Mouse (Mus musculus) CH12.LX (cell line): ENCODE measurements around the gene Aff3. TPM values are rescaled to one million over a fixed set of nuclear protein-coding genes. Genes with fewer than 3 reads are reported as not detected.

Experiments
- DNase-seq: peaks from one replicate; pipeline ENCODE4 v3.0.0-alpha.2; 2013; ENCODE audit errors: extremely low read depth
- H3K27ac ChIP-seq: 2 replicates; pipeline ENCODE4 v1.5.1; 2012; ENCODE audit warnings: low read depth, mild to moderate bottlenecking, control low read depth, moderate library complexity; ENCODE audit not compliant: insufficient read depth
- H3K27me3 ChIP-seq: replicated peaks from 2 replicates; pipeline ENCODE3; 2012; ENCODE audit warnings: inconsistent platforms
- H3K36me3 ChIP-seq, 2 experiments: replicated peaks in 1 of 2; 2 replicates each; pipeline versions ENCODE3 to v1.6.1; 2012; ENCODE audit warnings: inconsistent platforms in 1 of 2, low read length in 1 of 2, mild to moderate bottlenecking in 1 of 2, mixed read lengths in 1 of 2, moderate library complexity in 1 of 2; ENCODE audit not compliant: control insufficient read depth in 1 of 2, insufficient read depth in 1 of 2
- H3K4me1 ChIP-seq, 2 experiments: 2 replicates each; pipeline ENCODE4 v1.6.1; 2012; ENCODE audit warnings: inconsistent platforms in 1 of 2, moderate library complexity in 1 of 2; ENCODE audit not compliant: insufficient read depth in 2 of 2, control insufficient read depth in 1 of 2
- H3K4me2 ChIP-seq: 2 replicates; pipeline ENCODE4 v1.6.1; 2012; ENCODE audit warnings: low read depth, mild to moderate bottlenecking, control low read depth; ENCODE audit not compliant: poor library complexity, insufficient read depth, severe bottlenecking
- H3K4me3 ChIP-seq, 3 experiments: fragments of 150-350 bp in 1 of 3; sonication (generic) in 1 of 3; replicated peaks in 1 of 3; 2 replicates each; pipeline versions ENCODE3 to v1.5.1; 2011 to 2012; ENCODE audit warnings: low read depth in 2 of 3, low read length in 2 of 3, mild to moderate bottlenecking in 2 of 3, moderate library complexity in 2 of 3, control low read depth in 1 of 3, improper control_type of control experiment in 1 of 3, inconsistent platforms in 1 of 3, mixed read lengths in 1 of 3; ENCODE audit not compliant: poor library complexity in 1 of 3
- H3K79me2 ChIP-seq: replicated peaks from 2 replicates; pipeline ENCODE4 v1.6.1; 2012; ENCODE audit warnings: mild to moderate bottlenecking, moderate library complexity; ENCODE audit not compliant: control insufficient read depth, poor library complexity, insufficient read depth, severe bottlenecking; ENCODE audit errors: extremely low read depth
- H3K9ac ChIP-seq: 2 replicates; pipeline ENCODE4 v1.6.1; 2012; ENCODE audit warnings: low read depth, mild to moderate bottlenecking, control low read depth, moderate library complexity; ENCODE audit not compliant: insufficient read depth
- H3K9me3 ChIP-seq: replicated peaks from 2 replicates; pipeline ENCODE3; 2012; ENCODE audit warnings: low read length, inconsistent platforms, mixed read lengths
- BHLHE40 ChIP-seq: IDR thresholded peaks from 2 replicates; pipeline ENCODE4 v1.6.1; 2011; ENCODE audit warnings: mild to moderate bottlenecking, low read depth, low read length, improper control_type of control experiment
- CHD2 ChIP-seq: IDR thresholded peaks from 2 replicates; pipeline ENCODE4 v1.6.1; 2011; ENCODE audit warnings: low read length, improper control_type of control experiment
- CTCF ChIP-seq, 2 experiments: IDR thresholded peaks in 1 of 2; conservative IDR thresholded peaks in 1 of 2; 2 replicates each; pipeline ENCODE4 v1.5.1; 2011 to 2012; ENCODE audit warnings: low read depth in 2 of 2, low read length in 2 of 2, improper control_type of control experiment in 1 of 2, inconsistent platforms in 1 of 2, mild to moderate bottlenecking in 1 of 2, moderate library complexity in 1 of 2
- E2F4 ChIP-seq: IDR thresholded peaks from 2 replicates; pipeline ENCODE4 v1.6.1; 2011; ENCODE audit warnings: low read depth, low read length, improper control_type of control experiment; ENCODE audit not compliant: insufficient replicate concordance
- ELF1 ChIP-seq: IDR thresholded peaks from 2 replicates; pipeline ENCODE4 v1.6.1; 2014; ENCODE audit warnings: low read depth, mild to moderate bottlenecking, inconsistent platforms, low read length, improper control_type of control experiment
- ETS1 ChIP-seq: conservative IDR thresholded peaks from 2 replicates; pipeline ENCODE4 v1.6.1; 2012; ENCODE audit warnings: low read depth, mild to moderate bottlenecking, inconsistent platforms, low read length, improper control_type of control experiment, moderate library complexity
- HCFC1 ChIP-seq: IDR thresholded peaks from 2 replicates; pipeline ENCODE4 v1.6.1; 2012; ENCODE audit warnings: low read depth, mild to moderate bottlenecking, inconsistent platforms, low read length, improper control_type of control experiment
- JUN ChIP-seq: IDR thresholded peaks from 2 replicates; pipeline ENCODE4 v1.6.1; 2011; ENCODE audit warnings: low read depth, mild to moderate bottlenecking, low read length, improper control_type of control experiment, moderate library complexity; ENCODE audit not compliant: insufficient read depth
- KAT2A ChIP-seq: IDR thresholded peaks from 2 replicates; pipeline ENCODE4 v1.6.1; 2012; ENCODE audit warnings: low read length, improper control_type of control experiment, inconsistent platforms; ENCODE audit not compliant: insufficient replicate concordance
- MAFK ChIP-seq: IDR thresholded peaks from 2 replicates; pipeline ENCODE4 v1.6.1; 2011; ENCODE audit warnings: low read length, improper control_type of control experiment; ENCODE audit not compliant: insufficient replicate concordance
- MXI1 ChIP-seq: IDR thresholded peaks from 2 replicates; pipeline ENCODE4 v1.6.1; 2011; ENCODE audit warnings: mild to moderate bottlenecking, low read depth, low read length, improper control_type of control experiment
- MYC ChIP-seq: IDR thresholded peaks from 2 replicates; pipeline ENCODE4 v1.6.1; 2011; ENCODE audit warnings: low read depth, mild to moderate bottlenecking, improper control_type of control experiment, low read length
- NRF1 ChIP-seq: IDR thresholded peaks from 2 replicates; pipeline ENCODE4 v1.6.1; 2014; ENCODE audit warnings: low read depth, mild to moderate bottlenecking, inconsistent platforms, low read length, improper control_type of control experiment, moderate library complexity
- PAX5 ChIP-seq: IDR thresholded peaks from 2 replicates; pipeline ENCODE4 v1.6.1; 2012; ENCODE audit warnings: low read length, inconsistent platforms, mixed read lengths
- POLR2AphosphoS2 ChIP-seq: IDR thresholded peaks from 2 replicates; pipeline ENCODE4 v1.6.1; 2011; ENCODE audit warnings: low read depth, low read length, improper control_type of control experiment
- RAD21 ChIP-seq: IDR thresholded peaks from 2 replicates; pipeline ENCODE4 v1.6.1; 2011; ENCODE audit warnings: low read depth, mild to moderate bottlenecking, low read length, improper control_type of control experiment, moderate library complexity
- SMC3 ChIP-seq: IDR thresholded peaks from 2 replicates; pipeline ENCODE4 v1.6.1; 2011; ENCODE audit warnings: low read depth, low read length, improper control_type of control experiment
- TCF12 ChIP-seq: IDR thresholded peaks from 2 replicates; pipeline ENCODE4 v1.6.1; 2014; ENCODE audit warnings: low read depth, mild to moderate bottlenecking, inconsistent platforms, low read length, improper control_type of control experiment
- UBTF ChIP-seq: IDR thresholded peaks from 2 replicates; pipeline ENCODE4 v1.6.1; 2012; ENCODE audit warnings: low read depth, mild to moderate bottlenecking, inconsistent platforms, low read length, improper control_type of control experiment, moderate library complexity
- USF1 ChIP-seq: IDR thresholded peaks from 2 replicates; pipeline ENCODE4 v1.6.1; 2014; ENCODE audit warnings: low read depth, mild to moderate bottlenecking, inconsistent platforms, low read length, improper control_type of control experiment
- USF2 ChIP-seq: conservative IDR thresholded peaks from 2 replicates; pipeline ENCODE4 v1.6.1; 2011; ENCODE audit warnings: low read depth, low read length, improper control_type of control experiment
- ZC3H11A ChIP-seq: IDR thresholded peaks from 2 replicates; pipeline ENCODE4 v1.6.1; 2012; ENCODE audit warnings: low read depth, mild to moderate bottlenecking, inconsistent platforms, low read length, improper control_type of control experiment
- ZKSCAN1 ChIP-seq: IDR thresholded peaks from 2 replicates; pipeline ENCODE4 v1.6.1; 2012; ENCODE audit warnings: low read depth, inconsistent platforms, low read length, improper control_type of control experiment, borderline replicate concordance
- ZNF384 ChIP-seq: IDR thresholded peaks from 2 replicates; pipeline ENCODE4 v1.6.1; 2012; ENCODE audit warnings: low read depth, low read length, improper control_type of control experiment, inconsistent platforms
- dilution Hi-C: fragments of 300-500 bp; cut with MboI; formaldehyde crosslinking; loops from 2 replicates; pipeline ENCODE4 v1.14.3; 2020; ENCODE audit warnings: low sequenced_read_pairs; ENCODE audit not compliant: extremely low pct_unique_long_range_greater_than_20kb, extremely low pct_ligation_motif_present
- in situ Hi-C: fragments of 300-500 bp; cut with MboI; formaldehyde crosslinking; loops from 3 replicates; pipeline ENCODE4 v1.14.3; 2019; ENCODE audit warnings: low sequenced_read_pairs, low pct_ligation_motif_present, low pct_unique_long_range_greater_than_20kb, mixed read lengths
- polyA plus RNA-seq: library from polyadenylated mRNA; unstranded; fragments of >175 nt; gene quantifications from 2 replicates; pipeline ENCODE4 v1.2.1, GENCODE M21; 2012; ENCODE audit warnings: low read depth; ENCODE audit not compliant: insufficient read length
- total RNA-seq, 2 experiments: library from RNA; depleted of rRNA; stranded (reverse); fragments of 300-350 nt in 1 of 2; fragments of >200 nt in 1 of 2; gene quantifications; 2 replicates each; pipeline ENCODE4 v1.2.3; 2012 to 2014

Aff3 gene
- total and polyA plus RNA-seq, 3 experiments, result 5.1 to 29.9 (median 7.7) TPM

GRCm38 (mm10) chr1:38683158-38683721 is 18.5 kb upstream of the Aff3 start:
- no peaks in the 10 kb centered on the region for H3K36me3 ChIP-seq
- no peaks in the 10 kb centered on the region for H3K9me3 ChIP-seq
- TF ChIP-seq UBTF, result no peak
- no peak for TF ChIP-seq MYC
- no peak for TF ChIP-seq ZKSCAN1
- TF ChIP-seq SMC3, result no peak
- TF ChIP-seq TCF12, result no peak
- TF ChIP-seq CHD2, result no peak
- TF ChIP-seq MAFK, result no peak
- TF ChIP-seq PAX5, result no peak
- TF ChIP-seq NRF1, result no peak
- TF ChIP-seq MXI1, result no peak
- no peak for TF ChIP-seq KAT2A
- no peak for TF ChIP-seq ETS1
- TF ChIP-seq ELF1, result no peak
- TF ChIP-seq USF1, result no peak
- TF ChIP-seq E2F4, result no peak
- TF ChIP-seq BHLHE40, result no peak
- TF ChIP-seq POLR2AphosphoS2, result no peak
- TF ChIP-seq, all 38 proteins: peak for 0
- dilution Hi-C loops, result no loop called here
- Histone ChIP-seq H3K4me1 (no peaks in the 10 kb centered on the region), H3K4me2 (no peak overlapping the region), H3K27me3 (peaks cover 2% of the 10 kb centered on the region), H3K4me3 (no peak overlapping the region), H3K9ac (no peak overlapping the region), H3K27ac (no peak overlapping the region), H3K79me2 (no peaks in the 10 kb centered on the region)
- DNase-seq, result no peak
- in situ Hi-C loops, result no loop called here

DNA sequence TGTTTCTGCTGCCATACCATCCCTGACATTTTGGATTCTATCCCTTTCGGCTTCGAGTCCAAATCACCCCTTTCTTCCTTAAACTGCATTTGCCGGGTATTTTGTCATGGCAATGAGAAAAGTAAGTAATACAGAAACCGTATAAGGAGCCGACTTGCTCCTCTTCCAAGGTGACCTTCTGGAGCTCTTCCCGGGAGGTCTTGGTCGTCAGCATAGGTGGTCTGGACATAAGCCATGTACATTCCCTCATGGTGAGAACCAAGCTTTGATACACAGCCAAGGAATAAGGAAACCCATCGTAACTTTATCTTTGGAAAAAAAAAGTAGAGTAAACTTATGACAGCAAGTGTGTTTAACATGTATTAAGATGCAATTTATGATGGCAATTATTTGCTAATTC is 15.1 kb upstream of the Aff3 start:
- in situ Hi-C loops (no loop called here), dilution Hi-C loops (no loop called here)
- H3K36me3 ChIP-seq, result no peaks in the 10 kb centered on the region
- H3K27me3 ChIP-seq, result peaks cover 2% of the 10 kb centered on the region
- H3K9me3 ChIP-seq, result peaks cover 5% of the 10 kb centered on the region
- no peak overlapping the region for H3K9ac ChIP-seq
- H3K4me2 ChIP-seq, result no peak overlapping the region
- no peak for DNase-seq
- no peak overlapping the region for H3K4me3 ChIP-seq
- TF ChIP-seq TCF12 (no peak), RAD21 (no peak), ZNF384 (no peak), ZKSCAN1 (no peak), USF2 (no peak), MYC (no peak), NRF1 (no peak), POLR2AphosphoS2 (no peak), JUN (no peak), HCFC1 (no peak), CTCF (conservative IDR thresholded peaks at IDR 0.05 in 1 of 2, IDR thresholded peaks at IDR 0.05 in 1 of 2; ENCODE audit: low read depth in 2 of 2, low read length in 2 of 2) (no peak), ZC3H11A (no peak)
- no peaks in the 10 kb centered on the region for H3K4me1 ChIP-seq
- no peak overlapping the region for H3K27ac ChIP-seq
- H3K79me2 ChIP-seq, result no peaks in the 10 kb centered on the region
